Mouse (Mus musculus) liver, embryonic 16.5 days (tissue): ENCODE measurements at regions not wholly inside any gene's neighbourhood (a gene's known extent, or its start where the extent isn't known, plus 50 kb on each side); places are given as distances from the start of the nearest gene placed in this dataset.

Experiments used
- ATAC-seq: fragments of 200-750 bp; cut with Nextera tagmentation; 2 replicates; pipeline ENCODE4 v1.8.0; 2017; ENCODE audit warnings: low read depth, mild to moderate bottlenecking, moderate number of reproducible peaks, moderate library complexity
- H3K27ac ChIP-seq: fragments of 300-500 bp; sonication (generic); 2 replicates; pipeline ENCODE4 v1.5.1; 2014; ENCODE audit warnings: mild to moderate bottlenecking, low read length
- H3K27me3 ChIP-seq: fragments of 300-500 bp; sonication (generic); 2 replicates; pipeline ENCODE4 v1.6.1; 2014; ENCODE audit warnings: low read depth, low read length, mixed read lengths; ENCODE audit not compliant: control insufficient read depth, insufficient read depth
- H3K36me3 ChIP-seq: fragments of 300-500 bp; sonication (generic); 2 replicates; pipeline ENCODE4 v1.6.1; 2014; ENCODE audit warnings: mild to moderate bottlenecking; ENCODE audit not compliant: control insufficient read depth, insufficient read depth
- H3K4me1 ChIP-seq: fragments of 300-500 bp; sonication (generic); 2 replicates; pipeline ENCODE4 v1.6.1; 2014; ENCODE audit warnings: low read depth, low read length, mixed read lengths; ENCODE audit not compliant: control insufficient read depth
- H3K4me2 ChIP-seq: fragments of 300-500 bp; sonication (generic); 2 replicates; pipeline ENCODE4 v1.6.1; 2014; ENCODE audit warnings: low read depth, low read length, mixed read lengths
- H3K4me3 ChIP-seq: fragments of 300-500 bp; sonication (generic); 2 replicates; pipeline ENCODE4 v1.5.1; 2014; ENCODE audit warnings: low read depth, mild to moderate bottlenecking, low read length
- H3K9ac ChIP-seq: fragments of 300-500 bp; sonication (generic); 2 replicates; pipeline ENCODE4 v1.6.1; 2014; ENCODE audit warnings: low read depth, low read length
- H3K9me3 ChIP-seq: fragments of 300-500 bp; sonication (generic); replicated peaks from 2 replicates; pipeline ENCODE4 v1.6.1; 2016; ENCODE audit warnings: low read length; ENCODE audit not compliant: control insufficient read depth
- WGBS: fragments of 180-500 bp; shearing (Covaris S2); extraction: QIAGEN DNeasy Blood & Tissue Kit; methylation state at CpG from one replicate; pipeline ENCODE4 v1.1.7; 2014; ENCODE audit not compliant: insufficient replicate concordance; 5-methylcytosine and 5-hydroxymethylcytosine counted together

- no peaks in the 10 kb centered on the region for H3K36me3 ChIP-seq
- ATAC-seq = no peak
- no peak overlapping the region for H3K9ac ChIP-seq
- WGBS = 44% methylated on average over 3 of the region's 3 CpGs
- H3K27me3 ChIP-seq = no peaks in the 10 kb centered on the region
- no peak overlapping the region for H3K4me2 ChIP-seq
- no peaks in the 10 kb centered on the region for H3K4me1 ChIP-seq
- H3K4me3 ChIP-seq = no peak overlapping the region
- no peak overlapping the region for H3K27ac ChIP-seq
- H3K9me3 ChIP-seq = no peaks in the 10 kb centered on the region
Measured at GRCm38 (mm10) chr1:138771307-138772011, 76.9 kb downstream of the Lhx9 start.

DNA sequence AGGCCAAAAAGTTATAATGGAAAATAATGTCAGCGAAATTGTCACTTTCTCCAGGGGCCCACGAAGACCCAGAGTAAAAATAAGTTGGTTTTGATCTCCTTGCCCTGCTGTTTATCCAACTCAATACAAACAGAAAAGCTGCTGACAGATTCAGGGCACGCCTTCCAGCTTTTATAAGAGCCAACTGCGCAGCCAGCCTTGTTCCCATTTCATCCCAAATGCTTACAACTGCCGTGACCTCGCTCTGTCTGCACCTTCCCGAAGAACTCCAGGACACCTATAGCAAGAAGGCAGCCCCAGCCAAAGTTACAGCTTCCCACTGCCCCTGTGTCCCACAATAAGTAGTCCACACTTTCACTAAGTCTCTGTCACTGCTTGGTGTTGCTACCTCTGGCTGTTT is 85.5 kb downstream of the Lhx9 start:
- no peak overlapping the region for H3K27ac ChIP-seq
- H3K4me2 ChIP-seq = no peak overlapping the region
- H3K4me1 ChIP-seq = no peaks in the 10 kb centered on the region
- H3K4me3 ChIP-seq = no peak overlapping the region
- no peaks in the 10 kb centered on the region for H3K9me3 ChIP-seq
- no peaks in the 10 kb centered on the region for H3K27me3 ChIP-seq
- no peaks in the 10 kb centered on the region for H3K36me3 ChIP-seq
- H3K9ac ChIP-seq = no peak overlapping the region
- 66% methylated on average over 7 of the region's 7 CpGs for WGBS
- ATAC-seq = no peak

- no peaks in the 10 kb centered on the region for H3K9me3 ChIP-seq
- no peak overlapping the region for H3K9ac ChIP-seq
- no peak overlapping the region for H3K27ac ChIP-seq
- no peaks in the 10 kb centered on the region for H3K4me1 ChIP-seq
- H3K27me3 ChIP-seq = no peaks in the 10 kb centered on the region
- ATAC-seq = no peak
- H3K36me3 ChIP-seq = no peaks in the 10 kb centered on the region
- H3K4me3 ChIP-seq = no peak overlapping the region
- H3K4me2 ChIP-seq = no peak overlapping the region
Measured at GRCm38 (mm10) chr1:138757777-138758176, 90.6 kb downstream of the Lhx9 start.

DNA sequence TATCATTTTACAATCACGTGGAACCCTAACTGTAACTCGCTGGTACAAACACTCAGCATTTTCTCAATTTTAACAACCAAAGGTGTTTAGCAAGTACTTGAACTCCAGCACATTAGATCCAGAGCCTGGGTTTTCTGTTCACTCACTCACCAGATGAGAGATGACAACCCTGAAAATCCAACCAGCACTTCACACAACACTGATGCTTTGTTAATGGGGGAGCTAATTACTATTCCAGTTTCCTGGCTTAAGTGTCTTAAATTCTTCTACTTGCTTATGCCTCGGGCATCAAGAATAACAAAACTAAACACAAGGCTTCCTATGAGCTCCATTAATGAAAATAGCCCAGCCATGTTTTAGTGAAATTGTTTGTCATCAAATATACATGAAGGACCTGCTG is 113.4 kb upstream of the Nek7 start:
- 55% methylated on average over 3 of the region's 3 CpGs for WGBS

DNA sequence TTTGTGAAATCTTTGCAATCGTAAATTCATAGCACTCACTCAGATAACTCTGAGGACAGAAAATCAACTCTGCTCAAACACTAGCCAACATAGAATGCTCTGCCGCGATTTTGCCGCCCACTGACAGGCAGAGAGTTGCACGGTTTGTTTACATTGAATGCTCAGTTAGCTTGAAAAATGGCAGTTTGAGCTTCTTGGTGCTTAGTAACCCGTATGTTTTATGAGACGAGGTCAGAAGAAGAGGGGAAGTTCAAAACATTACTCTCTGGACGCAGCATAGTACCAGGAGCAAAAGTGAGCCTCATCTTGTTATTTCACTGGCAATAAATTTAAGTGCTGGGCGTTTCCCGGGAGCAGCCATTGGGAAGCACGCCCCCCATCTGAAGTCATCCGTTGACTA is 111.1 kb upstream of the Nek7 start:
- H3K4me2 ChIP-seq = no peak overlapping the region
- no peaks in the 10 kb centered on the region for H3K27me3 ChIP-seq
- H3K9ac ChIP-seq = no peak overlapping the region
- no peak overlapping the region for H3K27ac ChIP-seq
- H3K9me3 ChIP-seq = no peaks in the 10 kb centered on the region
- no peaks in the 10 kb centered on the region for H3K36me3 ChIP-seq
- H3K4me1 ChIP-seq = no peaks in the 10 kb centered on the region
- 60% methylated on average over 12 of the region's 12 CpGs for WGBS
- H3K4me3 ChIP-seq = no peak overlapping the region
- ATAC-seq = no peak

More for the DNA sequence above, 113.4 kb upstream of the Nek7 start:
- Histone ChIP-seq H3K4me3 (no peak overlapping the region), H3K27ac (no peak overlapping the region), H3K27me3 (no peaks in the 10 kb centered on the region), H3K4me2 (no peak overlapping the region), H3K36me3 (no peaks in the 10 kb centered on the region), H3K9ac (no peak overlapping the region), H3K4me1 (no peaks in the 10 kb centered on the region), H3K9me3 (no peaks in the 10 kb centered on the region)
- no peak for ATAC-seq

DNA sequence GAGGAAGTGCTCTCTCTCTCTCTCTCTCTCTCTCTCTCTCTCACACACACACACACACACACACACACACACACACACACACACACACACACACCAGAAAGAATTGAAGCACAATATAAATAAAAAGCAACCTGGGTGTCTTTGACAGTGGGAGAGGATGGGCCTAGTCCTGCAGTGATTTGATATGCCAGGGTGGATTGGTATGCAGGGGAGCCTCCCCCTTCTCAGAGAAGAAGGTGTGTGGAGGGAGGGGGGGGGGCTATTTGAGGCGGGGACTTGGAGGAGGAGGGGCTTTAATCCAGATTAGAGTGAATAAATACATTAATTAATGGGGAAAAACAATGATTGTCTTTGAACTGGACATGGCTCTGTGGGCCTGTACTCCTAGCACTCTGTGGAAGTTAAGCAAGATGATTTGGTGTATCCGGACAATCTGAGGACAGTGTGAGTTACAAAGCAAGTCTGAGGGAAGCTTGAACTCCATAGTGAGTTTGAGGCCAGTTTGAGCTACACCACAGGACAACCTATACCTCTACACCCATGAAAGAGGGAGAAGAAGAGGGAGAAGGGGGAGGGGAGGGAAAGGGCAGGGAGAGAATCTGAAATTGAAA is 109.3 kb upstream of the Nek7 start:
- Histone ChIP-seq H3K4me1 (no peaks in the 10 kb centered on the region), H3K9me3 (no peaks in the 10 kb centered on the region), H3K4me3 (no peak overlapping the region), H3K27ac (no peak overlapping the region), H3K4me2 (no peak overlapping the region), H3K27me3 (no peaks in the 10 kb centered on the region), H3K9ac (no peak overlapping the region), H3K36me3 (no peaks in the 10 kb centered on the region)
- 49% methylated on average over 2 of the region's 2 CpGs for WGBS
- ATAC-seq = no peak

DNA sequence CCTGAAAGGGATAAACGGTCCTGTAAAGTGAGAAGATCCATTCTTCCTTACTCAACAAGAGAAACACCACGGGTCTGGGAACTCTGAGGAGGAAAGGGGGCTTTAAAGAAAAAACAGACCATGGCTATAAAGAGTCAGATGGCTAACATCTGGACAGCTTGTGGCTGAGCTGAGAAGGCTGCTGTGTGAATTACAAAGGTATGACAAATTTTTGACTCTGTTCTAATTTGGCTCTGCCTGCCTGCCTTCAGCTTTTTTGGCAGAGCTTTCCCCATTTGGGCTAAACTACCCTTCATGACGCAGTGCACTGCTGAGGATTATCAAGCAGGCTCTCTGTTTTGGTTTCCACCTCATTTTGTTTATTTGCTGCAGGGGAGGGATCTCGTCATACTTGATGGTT is 100.8 kb upstream of the Nek7 start:
- Histone ChIP-seq H3K27ac (no peak overlapping the region), H3K4me1 (no peaks in the 10 kb centered on the region), H3K27me3 (no peaks in the 10 kb centered on the region), H3K4me3 (no peak overlapping the region), H3K9ac (no peak overlapping the region), H3K4me2 (no peak overlapping the region), H3K9me3 (no peaks in the 10 kb centered on the region), H3K36me3 (no peaks in the 10 kb centered on the region)
- no peak for ATAC-seq
- WGBS = 48% methylated on average over 4 of the region's 4 CpGs

- Histone ChIP-seq H3K9me3 (no peaks in the 10 kb centered on the region), H3K4me2 (no peak overlapping the region), H3K27ac (no peak overlapping the region), H3K9ac (no peak overlapping the region), H3K4me3 (no peak overlapping the region), H3K4me1 (no peaks in the 10 kb centered on the region), H3K27me3 (no peaks in the 10 kb centered on the region), H3K36me3 (no peaks in the 10 kb centered on the region)
- ATAC-seq = no peak
- 59% methylated on average over 4 of the region's 4 CpGs for WGBS
Measured at GRCm38 (mm10) chr1:138719297-138719696, 99.4 kb upstream of the Nek7 start.

DNA sequence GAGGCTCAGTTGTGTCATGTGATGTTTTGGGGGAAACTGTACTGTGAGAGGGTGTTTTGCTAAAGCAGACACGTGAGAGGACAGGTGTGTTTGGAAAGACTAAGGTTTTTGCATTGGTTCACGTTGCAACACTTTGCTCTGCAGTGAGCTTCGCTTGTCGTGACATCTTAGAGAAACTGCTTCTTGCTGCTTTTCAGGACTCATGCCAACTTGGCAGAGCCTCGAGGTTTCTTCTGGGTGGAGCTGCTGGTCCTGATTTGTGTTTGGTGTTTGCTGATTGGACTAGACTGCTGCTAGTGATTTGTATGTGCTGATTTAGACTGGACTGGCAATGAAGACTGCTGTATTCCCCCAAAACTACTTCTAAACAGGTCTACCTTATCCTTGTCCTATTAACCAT is 97.0 kb upstream of the Nek7 start:
- Histone ChIP-seq H3K4me2 (no peak overlapping the region), H3K9ac (no peak overlapping the region), H3K27ac (no peak overlapping the region), H3K9me3 (no peaks in the 10 kb centered on the region), H3K4me1 (no peaks in the 10 kb centered on the region), H3K36me3 (no peaks in the 10 kb centered on the region), H3K27me3 (no peaks in the 10 kb centered on the region), H3K4me3 (no peak overlapping the region)
- no peak for ATAC-seq
- 63% methylated on average over 5 of the region's 5 CpGs for WGBS
